Mouse (Mus musculus) large intestine, adult 2 months (tissue): ENCODE results near the gene Adprh. TPM values are rescaled to one million over a fixed set of nuclear protein-coding genes. Genes with fewer than 3 reads are reported as not detected.
"Not testable (repeated sequence)": the region's sequence is repeated elsewhere in the genome, so short reads cannot be mapped to it uniquely, and the experiment has no call there.

Experiments used
- DNase-seq: peaks from one replicate; pipeline ENCODE4 v3.0.0-alpha.2; 2012; ENCODE audit warnings: low read depth, low spot score
- WGBS: fragments of 180-500 bp; shearing (Covaris S2); methylation state at CpG from one replicate; pipeline ENCODE4 v1.1.7; 2018; 5-methylcytosine and 5-hydroxymethylcytosine counted together
- polyA plus RNA-seq: library from polyadenylated mRNA; depleted of rRNA; stranded (reverse); fragments of >200 nt; gene quantifications from 2 replicates; pipeline ENCODE4 v1.2.3, GENCODE M21; 2012

Adprh gene
- polyA plus RNA-seq, 1 experiment = 16.9 TPM

DNA sequence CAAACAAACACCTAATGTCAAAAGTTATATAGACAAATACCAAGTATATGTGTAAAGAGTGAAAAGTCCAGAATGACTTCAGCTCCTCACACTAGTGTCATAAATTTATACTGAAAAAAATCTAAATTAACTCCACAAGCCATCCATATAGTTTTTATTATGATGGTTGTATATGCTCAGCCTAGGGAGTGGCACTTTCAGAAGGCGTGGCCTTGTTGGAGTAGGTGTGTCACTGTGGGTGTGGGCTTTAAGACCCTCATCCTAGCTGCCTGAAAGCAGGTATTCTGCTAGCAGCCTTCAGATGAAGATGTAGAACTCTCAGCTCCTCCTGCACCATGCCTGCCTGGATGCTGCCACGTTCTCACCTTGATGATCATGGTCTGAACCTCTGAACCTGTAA lies 6.4 kb downstream of the Adprh start:
- 85% methylated on average over 2 of the region's 2 CpGs for WGBS
- DNase-seq = not testable (repeated sequence)

- DNase-seq = no peak
- WGBS = 96% methylated on average over 20 of the region's 20 CpGs
Measured at GRCm38 (mm10) chr16:38445576-38445975, 6.9 kb downstream of the Adprh start.

DNA sequence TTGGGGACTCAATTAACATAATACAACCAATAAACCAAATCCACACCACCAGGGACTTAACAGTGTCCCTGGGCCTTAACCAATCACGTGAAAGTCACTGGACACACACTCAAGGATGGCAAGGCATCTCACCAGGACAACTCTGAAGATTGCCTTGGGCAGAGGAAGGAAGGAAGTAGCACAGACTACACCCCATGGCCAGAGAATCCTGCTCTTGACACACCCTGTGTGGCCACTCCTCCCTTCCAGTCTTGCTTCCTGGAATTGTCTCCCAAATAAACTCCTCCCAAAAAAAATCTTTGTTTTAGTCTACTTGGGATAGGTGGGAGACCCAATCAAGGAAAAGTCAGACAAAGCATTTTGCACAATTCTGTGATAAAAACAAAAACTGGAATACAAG lies 7.5 kb downstream of the Adprh start:
- WGBS = 95% methylated on average over 1 of the region's 1 CpGs
- no peak for DNase-seq

GRCm38 (mm10) chr16:38443721-38444464 lies 8.6 kb downstream of the Adprh start:
- no peak for DNase-seq
- WGBS = 96% methylated on average over 7 of the region's 7 CpGs

DNA sequence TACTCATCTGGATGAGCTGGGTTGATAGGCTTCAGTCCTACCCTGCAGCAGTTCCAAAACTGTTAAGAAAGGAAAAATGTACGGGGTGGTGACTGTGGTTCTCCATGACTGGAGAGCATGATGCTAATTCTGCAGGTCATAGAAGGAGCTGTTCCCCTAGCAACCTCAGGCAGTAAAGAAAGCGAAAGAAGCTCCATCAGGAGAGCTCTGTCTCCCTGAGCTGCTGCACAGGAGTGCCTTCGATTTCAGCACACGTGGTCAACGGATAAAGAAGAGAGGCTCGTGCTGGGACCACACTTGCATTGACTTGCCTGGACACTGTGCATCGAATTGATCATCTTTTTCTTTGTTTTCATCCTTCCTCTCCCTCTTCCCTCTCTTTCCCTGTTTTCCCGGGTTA lies 10.3 kb downstream of the Adprh start:
- no peak for DNase-seq
- 83% methylated on average over 8 of the region's 8 CpGs for WGBS

GRCm38 (mm10) chr16:38441611-38442010 lies 10.9 kb downstream of the Adprh start:
- 75% methylated on average over 5 of the region's 5 CpGs for WGBS
- DNase-seq = no peak

- 78% methylated on average over 6 of the region's 6 CpGs for WGBS
- DNase-seq = no peak
Measured at GRCm38 (mm10) chr16:38440403-38440802, 12.1 kb downstream of the Adprh start.

DNA sequence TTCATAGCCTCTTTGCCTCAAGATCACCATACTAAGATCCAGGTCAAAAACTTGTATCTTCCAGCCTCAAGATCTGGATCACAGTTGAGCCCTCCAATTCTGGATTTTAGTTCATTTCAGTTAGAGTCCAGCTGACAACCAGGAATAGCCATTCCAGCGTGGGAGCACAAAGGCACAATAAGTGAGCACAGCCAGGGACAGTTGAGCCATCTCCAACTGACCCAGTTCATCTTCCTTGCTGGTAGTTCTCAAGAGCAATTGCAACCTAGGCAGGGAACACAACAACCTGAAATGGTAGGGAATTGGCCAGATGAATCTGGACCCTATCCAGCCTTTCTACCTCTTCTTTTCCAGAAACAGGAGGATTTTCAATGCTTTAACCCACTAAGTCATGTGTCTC lies 13.3 kb downstream of the Adprh start:
- DNase-seq = no peak
- 83% methylated on average over 1 of the region's 1 CpGs for WGBS

- WGBS = 91% methylated on average over 4 of the region's 4 CpGs
- no peak for DNase-seq
Measured at GRCm38 (mm10) chr16:38434295-38434795, 18.2 kb downstream of the Adprh start.

GRCm38 (mm10) chr16:38433514-38433913 lies 19.0 kb downstream of the Adprh start:
- 92% methylated on average over 8 of the region's 8 CpGs for WGBS

DNA sequence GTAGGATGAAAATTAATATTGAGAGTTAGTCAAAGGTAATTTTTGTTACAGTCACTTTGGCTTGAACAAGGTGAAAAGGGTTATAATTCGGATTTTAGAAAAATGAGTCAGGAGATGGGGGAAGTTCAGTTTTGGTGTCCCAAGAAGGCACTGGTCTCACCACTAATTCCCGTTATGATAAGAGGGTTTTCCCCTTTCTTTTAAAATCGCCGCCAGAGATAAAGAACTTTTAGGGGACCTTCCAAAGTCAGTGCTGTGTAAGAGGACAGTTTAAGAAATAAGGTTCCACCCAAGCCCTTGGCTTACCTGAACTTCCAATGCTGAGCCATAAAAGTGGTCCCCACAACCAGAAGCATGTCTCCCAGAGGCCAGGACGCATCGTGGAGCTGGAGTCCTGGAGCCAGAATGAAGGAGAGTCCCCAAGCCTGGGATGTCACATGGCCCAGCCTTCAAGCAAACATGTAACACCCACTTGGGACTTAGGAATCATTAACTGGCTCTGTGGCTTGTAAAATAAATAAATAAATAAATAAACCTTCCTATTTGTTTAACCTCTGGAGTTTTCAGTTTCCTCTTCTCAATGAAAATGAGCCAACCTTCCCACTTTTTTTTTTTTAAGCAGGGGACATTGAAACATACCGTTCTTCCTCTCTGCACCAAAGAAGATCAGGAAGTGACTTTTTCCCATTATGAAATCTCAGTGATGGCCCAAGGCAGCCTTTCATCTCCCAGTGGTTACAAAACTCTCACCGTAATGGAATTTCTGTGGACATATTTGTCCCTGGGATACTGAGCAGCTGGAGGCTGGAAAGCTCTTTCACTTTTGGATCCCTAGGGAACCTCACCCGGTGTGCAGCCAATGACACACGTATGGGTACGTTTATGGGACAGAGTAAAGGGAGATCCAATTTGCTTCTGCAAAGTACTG lies 19.7 kb downstream of the Adprh start, which contains the start of gene Pla1a:
Gene Pla1a (minus strand): TSS at position 648 of the 928 bp plus-strand sequence.
- no peak for DNase-seq
- 39% methylated on average over 11 of the region's 11 CpGs for WGBS

More at GRCm38 (mm10) chr16:38433514-38433913, 19.0 kb downstream of the Adprh start:
- DNase-seq = no peak

- no peak for DNase-seq
- 67% methylated on average over 13 of the region's 13 CpGs for WGBS
Measured at GRCm38 (mm10) chr16:38431446-38432185, 20.9 kb downstream of the Adprh start.

GRCm38 (mm10) chr16:38425799-38426198 lies 26.7 kb downstream of the Adprh start:
- WGBS = 64% methylated on average over 1 of the region's 1 CpGs
- DNase-seq = no peak

DNA sequence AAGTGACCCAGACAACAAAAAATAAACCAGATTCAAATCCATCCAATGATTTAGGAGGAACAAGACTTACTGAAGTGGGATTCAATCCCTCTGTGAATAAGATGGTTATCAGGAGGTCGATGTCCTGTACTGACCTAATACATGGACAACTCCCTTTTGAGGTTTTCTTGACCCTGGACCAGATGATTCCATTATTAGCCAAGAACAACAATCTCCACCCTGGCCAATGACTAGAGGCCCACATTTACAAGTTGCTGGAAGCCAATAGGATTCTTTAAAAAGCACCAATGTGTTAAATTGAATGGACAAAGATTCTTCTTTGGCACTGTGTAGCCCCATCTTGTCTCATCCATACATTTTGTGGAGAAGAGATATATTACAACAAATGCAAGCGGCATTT lies 27.1 kb downstream of the Adprh start:
- WGBS = 84% methylated on average over 2 of the region's 2 CpGs
- no peak for DNase-seq

- DNase-seq = no peak
- WGBS = 66% methylated on average over 7 of the region's 7 CpGs
Measured at GRCm38 (mm10) chr16:38414953-38415352, 37.5 kb downstream of the Adprh start.

- no peak for DNase-seq
- 95% methylated on average over 8 of the region's 8 CpGs for WGBS
Measured at GRCm38 (mm10) chr16:38408416-38408815, 44.1 kb downstream of the Adprh start.

GRCm38 (mm10) chr16:38407584-38407983 lies 44.9 kb downstream of the Adprh start:
- 48% methylated on average over 5 of the region's 5 CpGs for WGBS
- no peak for DNase-seq

DNA sequence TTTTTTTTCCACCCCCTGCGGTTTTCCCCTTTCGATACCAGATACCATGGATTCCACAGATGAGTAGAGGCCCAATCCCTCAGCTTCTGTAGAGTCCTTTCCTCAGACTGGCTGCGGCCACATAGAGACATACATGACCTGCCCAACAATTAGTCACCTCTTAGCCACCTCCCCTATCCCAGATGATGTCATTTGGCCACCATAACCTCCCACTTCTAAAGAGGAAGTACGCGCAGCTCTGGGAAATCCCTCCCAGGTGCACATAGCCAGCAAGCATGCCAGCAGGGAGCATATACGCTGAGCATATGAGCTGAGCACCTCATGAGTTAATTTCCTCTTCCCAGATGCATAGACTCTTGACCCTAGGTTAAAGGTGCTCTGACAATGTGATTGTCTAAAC lies 45.8 kb downstream of the Adprh start:
- 72% methylated on average over 6 of the region's 6 CpGs for WGBS
- no peak for DNase-seq

GRCm38 (mm10) chr16:38406293-38406692 lies 46.2 kb downstream of the Adprh start:
- WGBS = 83% methylated on average over 5 of the region's 5 CpGs
- no peak for DNase-seq

GRCm38 (mm10) chr16:38403639-38404038 lies 48.9 kb downstream of the Adprh start:
- DNase-seq = no peak
- 83% methylated on average over 7 of the region's 7 CpGs for WGBS
